10 mouse cellular contexts compared by ENCODE assay signal in the genomic region with DNA sequence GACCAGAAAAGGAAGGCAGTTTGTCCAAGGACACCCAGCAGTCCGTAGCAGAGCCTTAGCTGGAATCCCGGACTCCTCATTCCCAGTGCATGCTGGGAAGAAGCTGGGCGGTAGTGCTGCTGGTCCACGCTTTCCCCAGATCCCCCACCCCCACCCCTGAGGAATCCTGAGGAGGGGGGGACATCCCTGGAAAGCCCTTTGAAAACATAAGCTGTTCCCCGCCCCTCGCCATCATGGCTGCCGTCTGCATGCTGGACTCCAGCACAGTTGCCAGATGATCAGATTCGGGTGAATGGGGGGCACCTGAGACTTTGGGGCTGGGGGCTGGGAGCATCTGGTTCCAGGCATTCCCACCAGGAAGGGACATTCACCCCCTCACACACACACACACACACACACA.
A peak's percentile ranks its signal among the peaks of the same experiment; 100 is the strongest.
DNase-seq lines count a peak whose midpoint lies in the region; ATAC-seq and TF ChIP-seq lines count a peak whose summit lies in the region.
"Had no signal": no experiment of that assay in that cellular context is flagged by ENCODE, and none has a peak within 500 bp of the region (broad histone marks: within the 10 kb centered on the region; RNA-seq: fewer than 3 reads in every experiment).

No protein-coding gene starts in this region.

- no peak overlapping the region for H3K4me3 ChIP-seq in lung, embryonic 16.5 days (ENCODE audit: low read length)
- no peak overlapping the region for H3K4me3 ChIP-seq in lung, adult 2 months (replicated peaks; ENCODE audit: extremely low read depth, low read depth, low read length)
- no peak overlapping the region for H3K4me3 ChIP-seq in embryonic facial prominence, embryonic 11.5 days (ENCODE audit: low read depth, low read length)
- no peak overlapping the region for H3K4me3 ChIP-seq in hindbrain, postnatal 0 days (ENCODE audit: low read length)
- no peak overlapping the region for H3K4me3 ChIP-seq in olfactory bulb, adult 2 months (ENCODE audit: insufficient read depth, low read depth, low read length)
- H3K4me3 ChIP-seq in heart, embryonic 12.5 days = no peak overlapping the region
- H3K4me3 ChIP-seq: erythroblast, embryonic 14.5 days had no signal

- H3K4me1 ChIP-seq in lung, embryonic 16.5 days (replicated peaks; ENCODE audit: control insufficient read depth, insufficient read depth, low read length) = peaks cover 18% of the 10 kb centered on the region
- H3K4me1 ChIP-seq in lung, adult 2 months (ENCODE audit: control insufficient read depth, insufficient read depth, low read length) = no peaks in the 10 kb centered on the region
- peaks cover 7% of the 10 kb centered on the region for H3K4me1 ChIP-seq in embryonic facial prominence, embryonic 11.5 days (ENCODE audit: control insufficient read depth, insufficient read depth, low read length)
- H3K4me1 ChIP-seq in hindbrain, postnatal 0 days (ENCODE audit: insufficient read depth, low read length) = peaks cover 19% of the 10 kb centered on the region
- H3K4me1 ChIP-seq in olfactory bulb, adult 2 months (ENCODE audit: control insufficient read depth, insufficient read depth, low read length) = peaks cover 60% of the 10 kb centered on the region
- H3K4me1 ChIP-seq in heart, embryonic 12.5 days (replicated peaks) = peaks cover 13% of the 10 kb centered on the region

- TF ChIP-seq POLR2A in lung, adult 2 months (IDR thresholded peaks at IDR 0.05; ENCODE audit: borderline replicate concordance, extremely low read depth, low read depth, low read length) = no peak
- TF ChIP-seq POLR2A in olfactory bulb, adult 2 months (IDR thresholded peaks at IDR 0.05; ENCODE audit: insufficient read depth, low read depth, low read length) = no peak

- H3K9ac ChIP-seq in lung, embryonic 16.5 days (ENCODE audit: low read length) = no peak overlapping the region
- H3K9ac ChIP-seq in embryonic facial prominence, embryonic 11.5 days (replicated peaks; ENCODE audit: low read length) = 0 out of 2 replicates have a peak overlapping the region, but pooled peaks have one; percentile 28
- H3K9ac ChIP-seq in hindbrain, postnatal 0 days (replicated peaks; ENCODE audit: low read length) = no peak overlapping the region
- H3K9ac ChIP-seq in heart, embryonic 12.5 days = no peak overlapping the region

- no peak for TF ChIP-seq CTCF in lung, adult 2 months (IDR thresholded peaks at IDR 0.05; ENCODE audit: insufficient read depth, low read length)
- no peak for TF ChIP-seq CTCF in hindbrain, postnatal 0 days (IDR thresholded peaks at IDR 0.05; ENCODE audit: low read depth)
- no peak for TF ChIP-seq CTCF in olfactory bulb, adult 2 months (IDR thresholded peaks at IDR 0.05; ENCODE audit: insufficient read depth, low read depth, low read length)

- no peaks in the 10 kb centered on the region for H3K9me3 ChIP-seq in lung, embryonic 16.5 days (ENCODE audit: control insufficient read depth, low read length)
- H3K9me3 ChIP-seq in embryonic facial prominence, embryonic 11.5 days (replicated peaks; ENCODE audit: control insufficient read depth, low read length) = no peaks in the 10 kb centered on the region
- H3K9me3 ChIP-seq in hindbrain, postnatal 0 days (ENCODE audit: low read length) = no peaks in the 10 kb centered on the region
- no peaks in the 10 kb centered on the region for H3K9me3 ChIP-seq in heart, embryonic 12.5 days (replicated peaks)

- ATAC-seq in lung, embryonic 16.5 days (ENCODE audit: low read depth) = no peak
- peak; percentile 22; the same call in 1 of the 2 replicates for ATAC-seq in embryonic facial prominence, embryonic 11.5 days (replicated peaks; ENCODE audit: insufficient number of reproducible peaks, low FRiP score, low TSS enrichment, low read depth)
- ATAC-seq in hindbrain, postnatal 0 days = no peak
- ATAC-seq in heart, embryonic 12.5 days (ENCODE audit: insufficient number of reproducible peaks, low FRiP score) = no peak

- no peaks in the 10 kb centered on the region for H3K36me3 ChIP-seq in lung, embryonic 16.5 days (ENCODE audit: control insufficient read depth, insufficient read depth, low read length)
- H3K36me3 ChIP-seq in embryonic facial prominence, embryonic 11.5 days (replicated peaks; ENCODE audit: control insufficient read depth, insufficient read depth, low read depth, low read length) = no peaks in the 10 kb centered on the region
- no peaks in the 10 kb centered on the region for H3K36me3 ChIP-seq in hindbrain, postnatal 0 days (ENCODE audit: insufficient read depth, low read length)
- no peaks in the 10 kb centered on the region for H3K36me3 ChIP-seq in heart, embryonic 12.5 days

- no peaks in the 10 kb centered on the region for H3K27me3 ChIP-seq in lung, embryonic 16.5 days (ENCODE audit: control insufficient read depth, insufficient read depth, low read depth, low read length)
- no peaks in the 10 kb centered on the region for H3K27me3 ChIP-seq in embryonic facial prominence, embryonic 11.5 days (ENCODE audit: control insufficient read depth, insufficient read depth, low read length)
- H3K27me3 ChIP-seq in hindbrain, postnatal 0 days (ENCODE audit: insufficient read depth, low read length) = no peaks in the 10 kb centered on the region
- H3K27me3 ChIP-seq in heart, embryonic 12.5 days (replicated peaks) = peaks cover 11% of the 10 kb centered on the region; the same call in 1 of the 2 replicates

- H3K27ac ChIP-seq in lung, embryonic 16.5 days (ENCODE audit: low read length) = peak overlapping the region; percentile 82; the same call in 1 of the 2 replicates
- peak overlapping the region; percentile 78 for H3K27ac ChIP-seq in embryonic facial prominence, embryonic 11.5 days (replicated peaks; ENCODE audit: low read depth, low read length)
- H3K27ac ChIP-seq in hindbrain, postnatal 0 days = no peak overlapping the region
- H3K27ac ChIP-seq in olfactory bulb, adult 2 months (ENCODE audit: insufficient read depth, low read depth, low read length) = peak overlapping the region; percentile 47; the same call in 1 of the 2 replicates
- H3K27ac ChIP-seq in heart, embryonic 12.5 days (ENCODE audit: poor library complexity, severe bottlenecking) = no peak overlapping the region

- 48% methylated on average over 8 of the region's 8 CpGs for WGBS in lung, embryonic 16.5 days
- 28% methylated on average over 8 of the region's 8 CpGs for WGBS in lung, adult 2 months
- 46% methylated on average over 7 of the region's 8 CpGs for WGBS in embryonic facial prominence, embryonic 11.5 days
- WGBS in hindbrain, postnatal 0 days = 30% methylated on average over 8 of the region's 8 CpGs
- 8% methylated on average over 8 of the region's 8 CpGs for WGBS in olfactory bulb, adult 2 months
- 63% methylated on average over 8 of the region's 8 CpGs for WGBS in heart, embryonic 12.5 days

- no peak for DNase-seq in lung, adult 2 months
- DNase-seq in embryonic facial prominence, embryonic 11.5 days (ENCODE audit: low spot score) = peak; percentile 69
- peak; percentile 8 for DNase-seq in hindbrain, postnatal 0 days (ENCODE audit: low spot score)
- DNase-seq in testis, postnatal 14 days (ENCODE audit: low spot score) = no peak
- DNase-seq in thymus, postnatal 36 days = no peak
- DNase-seq: lung, postnatal 36 days had no signal

- no peak overlapping the region for H3K4me2 ChIP-seq in lung, embryonic 16.5 days (ENCODE audit: low read depth, low read length)
- H3K4me2 ChIP-seq in embryonic facial prominence, embryonic 11.5 days (ENCODE audit: low read depth, low read length) = no peak overlapping the region
- no peak overlapping the region for H3K4me2 ChIP-seq in hindbrain, postnatal 0 days (ENCODE audit: low read depth, low read length)
- H3K4me2 ChIP-seq in heart, embryonic 12.5 days = no peak overlapping the region

Comparison
In these comparisons a context has a peak if more than half of its experiments do, and no peak if none do; other contexts are left out.
1. H3K27ac ChIP-seq: peak in lung, embryonic 16.5 days (single experiment), embryonic facial prominence, embryonic 11.5 days (single experiment) and olfactory bulb, adult 2 months (single experiment); none in hindbrain, postnatal 0 days (single experiment) and heart, embryonic 12.5 days (single experiment).
2. DNase-seq: peak in embryonic facial prominence, embryonic 11.5 days (single experiment) and hindbrain, postnatal 0 days (single experiment); none in lung, adult 2 months (single experiment), testis, postnatal 14 days (single experiment) and thymus, postnatal 36 days (0 of 2).